Mouse (Mus musculus): ENCODE results near the gene Celf1. TPM values are rescaled to one million over a fixed set of nuclear protein-coding genes. Genes with fewer than 3 reads are reported as not detected.

Gene Celf1
- polyA plus RNA-seq, 1 experiment from 2014 or later: 48.5 TPM

DNA sequence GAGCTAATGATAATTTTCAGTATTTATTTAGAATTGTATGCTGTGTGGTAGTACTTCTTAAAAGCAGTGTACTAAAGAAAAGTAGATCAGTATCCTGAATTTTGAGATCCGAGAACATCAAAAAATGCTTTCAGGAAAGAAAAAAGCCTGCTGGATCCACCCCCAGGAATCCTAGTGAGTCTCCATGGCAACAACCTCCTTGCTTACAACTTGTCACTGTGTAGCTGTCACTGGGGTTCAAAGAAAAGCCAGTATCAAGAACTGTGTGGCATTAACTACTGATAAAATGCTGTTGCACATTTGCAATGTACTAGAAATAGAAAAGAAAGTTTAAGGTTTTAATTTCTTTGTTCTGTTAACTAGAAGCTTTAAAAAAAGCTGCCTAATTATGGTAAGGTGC is 15.9 kb downstream of the Celf1 start:
- H3K4me3 ChIP-seq (ENCODE audit: low read depth, low read length): no peak overlapping the region
- H3K4me1 ChIP-seq (ENCODE audit: control insufficient read depth, insufficient read depth, low read length): no peaks in the 10 kb centered on the region
- no peak overlapping the region for H3K4me2 ChIP-seq (ENCODE audit: low read depth, low read length)
- ATAC-seq (ENCODE audit: low read depth) (no peak), DNase-seq (ENCODE audit: low spot score) (no peak)
- no peak overlapping the region for H3K27ac ChIP-seq (replicated peaks; ENCODE audit: low read depth, low read length)
- H3K36me3 ChIP-seq (ENCODE audit: control insufficient read depth, insufficient read depth, low read length): no peaks in the 10 kb centered on the region
- WGBS: 46% methylated on average over 1 of the region's 1 CpGs
- H3K27me3 ChIP-seq (replicated peaks; ENCODE audit: control insufficient read depth, insufficient read depth, low read length): no peaks in the 10 kb centered on the region
- no peaks in the 10 kb centered on the region for H3K9me3 ChIP-seq (ENCODE audit: control insufficient read depth, low read length)
- no peak overlapping the region for H3K9ac ChIP-seq (ENCODE audit: low read depth, low read length)

DNA sequence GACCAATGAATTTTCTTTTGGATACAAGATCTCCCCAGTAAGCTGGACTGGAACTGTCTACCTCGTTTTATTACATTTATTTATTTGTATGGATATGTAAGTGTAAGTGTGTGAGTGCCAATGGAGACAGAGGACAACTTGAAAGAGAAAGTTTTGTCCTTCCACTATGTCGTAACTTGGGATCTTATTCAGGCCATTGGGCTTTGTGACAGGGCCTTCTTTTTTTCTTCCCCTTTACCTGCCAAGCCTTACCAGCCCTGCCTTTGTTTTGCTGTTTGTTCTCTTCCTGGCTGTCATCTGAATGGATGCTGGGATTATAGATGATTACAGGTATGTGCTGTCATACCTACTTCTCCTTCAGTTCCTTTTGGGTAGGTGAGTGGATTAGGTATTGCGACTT is 18.7 kb downstream of the Celf1 start:
- Histone ChIP-seq H3K36me3 (ENCODE audit: control insufficient read depth, insufficient read depth, low read length) (no peaks in the 10 kb centered on the region), H3K4me3 (ENCODE audit: low read depth, low read length) (no peak overlapping the region), H3K4me2 (ENCODE audit: low read depth, low read length) (no peak overlapping the region), H3K4me1 (ENCODE audit: control insufficient read depth, insufficient read depth, low read length) (no peaks in the 10 kb centered on the region), H3K9ac (ENCODE audit: low read depth, low read length) (no peak overlapping the region), H3K27ac (replicated peaks; ENCODE audit: low read depth, low read length) (no peak overlapping the region), H3K9me3 (ENCODE audit: control insufficient read depth, low read length) (no peaks in the 10 kb centered on the region), H3K27me3 (replicated peaks; ENCODE audit: control insufficient read depth, insufficient read depth, low read length) (no peaks in the 10 kb centered on the region)
- no peak for ATAC-seq (ENCODE audit: low read depth)
- no peak for DNase-seq (ENCODE audit: low spot score)
- 85% methylated on average over 3 of the region's 3 CpGs for WGBS

DNA sequence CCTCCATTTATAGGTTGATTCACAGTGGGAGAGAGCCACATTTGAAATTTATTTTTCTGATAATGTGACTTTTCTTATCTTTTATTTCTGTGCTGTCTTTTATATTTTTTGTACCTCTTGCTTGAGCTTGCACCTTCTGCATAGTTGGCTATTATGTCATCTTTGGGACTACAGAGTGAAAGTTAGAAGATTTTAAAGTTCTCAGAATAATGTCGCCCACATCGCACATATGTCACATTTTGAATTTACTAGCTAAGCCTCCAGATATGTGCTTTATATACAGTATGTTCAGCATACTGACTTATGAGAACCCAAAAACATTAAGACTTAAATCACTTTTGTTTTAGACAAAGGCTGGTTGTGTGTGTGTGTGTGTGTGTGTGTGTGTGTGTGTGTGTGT is 19.8 kb downstream of the Celf1 start:
- Histone ChIP-seq H3K36me3 (ENCODE audit: control insufficient read depth, insufficient read depth, low read length) (no peaks in the 10 kb centered on the region), H3K9me3 (ENCODE audit: control insufficient read depth, low read length) (no peaks in the 10 kb centered on the region), H3K4me2 (ENCODE audit: low read depth, low read length) (no peak overlapping the region), H3K4me1 (ENCODE audit: control insufficient read depth, insufficient read depth, low read length) (no peaks in the 10 kb centered on the region), H3K4me3 (ENCODE audit: low read depth, low read length) (no peak overlapping the region), H3K9ac (ENCODE audit: low read depth, low read length) (no peak overlapping the region), H3K27ac (replicated peaks; ENCODE audit: low read depth, low read length) (no peak overlapping the region), H3K27me3 (replicated peaks; ENCODE audit: control insufficient read depth, insufficient read depth, low read length) (no peaks in the 10 kb centered on the region)
- 93% methylated on average over 2 of the region's 2 CpGs for WGBS
- ATAC-seq (ENCODE audit: low read depth) (no peak), DNase-seq (ENCODE audit: low spot score) (no peak)

DNA sequence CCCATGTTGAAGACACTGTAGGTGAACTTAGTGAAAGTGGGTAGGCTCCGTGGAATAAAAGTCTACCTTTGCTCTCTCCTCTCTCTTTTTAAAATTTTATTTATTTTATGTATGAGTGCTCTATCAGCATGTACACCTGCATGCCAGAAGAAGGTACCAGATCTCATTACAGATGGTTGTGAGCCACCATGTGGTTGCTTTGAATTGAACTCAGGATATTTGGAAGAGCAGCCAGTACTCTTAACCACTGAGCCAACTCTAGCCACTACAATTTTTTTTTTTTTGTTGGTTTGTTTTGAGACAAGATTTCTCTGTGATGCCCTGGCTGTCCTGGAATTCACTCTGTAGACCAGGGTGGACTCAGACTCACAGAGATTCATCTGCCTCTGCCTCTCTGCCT is 23.1 kb downstream of the Celf1 start:
- Histone ChIP-seq H3K4me3 (ENCODE audit: low read depth, low read length) (no peak overlapping the region), H3K27ac (replicated peaks; ENCODE audit: low read depth, low read length) (no peak overlapping the region), H3K9ac (ENCODE audit: low read depth, low read length) (no peak overlapping the region), H3K9me3 (ENCODE audit: control insufficient read depth, low read length) (no peaks in the 10 kb centered on the region), H3K4me2 (ENCODE audit: low read depth, low read length) (no peak overlapping the region), H3K36me3 (ENCODE audit: control insufficient read depth, insufficient read depth, low read length) (no peaks in the 10 kb centered on the region), H3K27me3 (replicated peaks; ENCODE audit: control insufficient read depth, insufficient read depth, low read length) (no peaks in the 10 kb centered on the region), H3K4me1 (ENCODE audit: control insufficient read depth, insufficient read depth, low read length) (no peaks in the 10 kb centered on the region)
- ATAC-seq (ENCODE audit: low read depth): no peak
- no peak for DNase-seq (ENCODE audit: low spot score)
- 93% methylated on average over 1 of the region's 1 CpGs for WGBS

DNA sequence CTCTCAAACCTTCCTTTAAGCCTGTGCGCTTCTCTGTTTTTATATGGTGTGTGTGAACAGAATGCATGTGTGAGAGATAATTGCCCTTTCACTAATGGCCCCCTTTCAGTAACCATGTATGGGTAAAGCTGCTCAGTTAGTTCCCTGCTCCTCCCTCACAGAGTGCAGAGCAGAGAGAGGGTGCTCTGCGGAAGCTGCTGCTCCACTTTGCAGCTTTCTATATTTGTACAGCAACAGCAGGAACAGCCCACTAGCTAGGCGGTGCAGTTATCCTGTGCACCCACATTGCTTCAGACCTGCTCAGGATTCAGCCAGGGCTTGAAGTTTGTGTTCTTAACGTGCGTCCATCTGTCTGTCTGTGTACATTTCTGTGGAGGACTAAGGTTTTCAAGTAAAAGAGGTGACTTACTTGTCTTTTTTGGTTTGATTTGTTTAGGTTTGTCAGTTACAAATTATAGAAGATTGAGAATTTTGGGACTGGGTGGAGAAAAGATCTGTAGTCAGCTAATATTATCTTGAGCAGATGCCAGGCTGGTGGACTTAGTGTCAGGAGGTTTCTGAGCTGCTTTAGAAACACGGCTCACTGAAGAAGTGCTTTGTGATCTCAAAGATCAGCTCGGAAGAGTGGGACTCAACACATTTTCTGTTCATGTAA is 24.8 kb downstream of the Celf1 start:
- Histone ChIP-seq H3K27me3 (replicated peaks; ENCODE audit: control insufficient read depth, insufficient read depth, low read length) (no peaks in the 10 kb centered on the region), H3K9me3 (ENCODE audit: control insufficient read depth, low read length) (no peaks in the 10 kb centered on the region), H3K36me3 (ENCODE audit: control insufficient read depth, insufficient read depth, low read length) (no peaks in the 10 kb centered on the region), H3K27ac (replicated peaks; ENCODE audit: low read depth, low read length) (no peak overlapping the region), H3K4me2 (ENCODE audit: low read depth, low read length) (no peak overlapping the region), H3K4me1 (ENCODE audit: control insufficient read depth, insufficient read depth, low read length) (no peaks in the 10 kb centered on the region), H3K4me3 (ENCODE audit: low read depth, low read length) (no peak overlapping the region), H3K9ac (ENCODE audit: low read depth, low read length) (no peak overlapping the region)
- ATAC-seq (ENCODE audit: low read depth) (no peak; the same call in 1 of the 2 replicates), DNase-seq (ENCODE audit: low spot score) (peak; percentile 43)
- 66% methylated on average over 7 of the region's 7 CpGs for WGBS

DNA sequence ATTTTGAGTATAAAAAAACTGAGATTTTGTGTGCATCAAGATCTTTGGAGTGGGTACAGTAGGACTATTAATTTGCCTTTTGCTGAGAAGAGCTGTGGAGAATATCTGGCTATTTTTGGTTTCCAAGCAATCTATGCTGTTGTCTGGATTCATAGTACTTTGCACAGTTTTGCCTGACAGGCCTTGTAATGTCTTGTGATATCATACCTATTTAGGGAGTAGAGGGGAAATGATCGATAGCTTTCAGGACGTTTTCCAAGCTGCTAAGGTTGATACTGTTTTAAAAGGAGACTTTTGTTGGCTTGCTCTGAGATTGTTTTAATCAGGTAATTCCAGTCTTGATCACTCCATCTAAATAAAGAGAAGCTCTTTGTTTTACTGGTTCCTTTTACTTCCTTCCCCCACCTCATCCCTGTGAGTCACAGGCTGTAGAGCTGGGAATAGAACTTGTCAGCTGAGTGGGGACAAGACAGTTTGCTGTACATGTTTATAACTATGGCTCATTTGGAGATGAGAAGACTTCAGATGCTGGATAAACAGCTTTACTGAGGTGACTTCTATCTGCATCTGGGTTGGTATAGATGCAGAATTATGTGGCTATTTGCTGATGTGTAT is 25.4 kb downstream of the Celf1 start:
- Histone ChIP-seq H3K36me3 (ENCODE audit: control insufficient read depth, insufficient read depth, low read length) (no peaks in the 10 kb centered on the region), H3K4me1 (ENCODE audit: control insufficient read depth, insufficient read depth, low read length) (no peaks in the 10 kb centered on the region), H3K9me3 (ENCODE audit: control insufficient read depth, low read length) (no peaks in the 10 kb centered on the region), H3K4me2 (ENCODE audit: low read depth, low read length) (no peak overlapping the region), H3K27me3 (replicated peaks; ENCODE audit: control insufficient read depth, insufficient read depth, low read length) (no peaks in the 10 kb centered on the region), H3K9ac (ENCODE audit: low read depth, low read length) (no peak overlapping the region), H3K27ac (replicated peaks; ENCODE audit: low read depth, low read length) (no peak overlapping the region), H3K4me3 (ENCODE audit: low read depth, low read length) (no peak overlapping the region)
- DNase-seq (ENCODE audit: low spot score) (no peak), ATAC-seq (ENCODE audit: low read depth) (no peak)
- 78% methylated on average over 2 of the region's 2 CpGs for WGBS

DNA sequence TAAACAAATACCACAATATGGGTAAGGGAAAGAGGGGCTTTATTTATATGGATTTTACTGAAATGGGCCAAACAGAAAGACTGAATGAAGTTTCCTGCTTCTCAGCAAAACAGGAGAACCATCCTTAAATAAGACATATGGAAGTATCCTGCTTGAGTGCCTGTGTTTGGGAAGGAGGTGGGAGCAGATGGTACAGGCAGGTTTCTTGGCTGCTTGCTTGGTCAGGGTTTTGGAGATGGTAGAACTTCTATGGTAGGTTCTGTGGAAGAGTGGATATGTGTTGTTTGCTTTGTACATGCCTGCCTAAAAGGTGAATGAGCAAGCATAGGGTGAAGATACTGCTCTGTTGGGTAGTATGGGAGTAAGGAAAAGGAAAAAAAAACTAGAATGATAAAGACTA is 30.4 kb downstream of the Celf1 start:
- DNase-seq (ENCODE audit: low spot score) (no peak), ATAC-seq (ENCODE audit: low read depth) (no peak)
- Histone ChIP-seq H3K4me2 (ENCODE audit: low read depth, low read length) (no peak overlapping the region), H3K27me3 (replicated peaks; ENCODE audit: control insufficient read depth, insufficient read depth, low read length) (no peaks in the 10 kb centered on the region), H3K9ac (ENCODE audit: low read depth, low read length) (no peak overlapping the region), H3K4me1 (ENCODE audit: control insufficient read depth, insufficient read depth, low read length) (no peaks in the 10 kb centered on the region), H3K4me3 (ENCODE audit: low read depth, low read length) (no peak overlapping the region), H3K9me3 (ENCODE audit: control insufficient read depth, low read length) (no peaks in the 10 kb centered on the region), H3K36me3 (ENCODE audit: control insufficient read depth, insufficient read depth, low read length) (0 out of 2 replicates have a peak, but pooled peaks cover 12% of the 10 kb centered on the region), H3K27ac (replicated peaks; ENCODE audit: low read depth, low read length) (no peak overlapping the region)

DNA sequence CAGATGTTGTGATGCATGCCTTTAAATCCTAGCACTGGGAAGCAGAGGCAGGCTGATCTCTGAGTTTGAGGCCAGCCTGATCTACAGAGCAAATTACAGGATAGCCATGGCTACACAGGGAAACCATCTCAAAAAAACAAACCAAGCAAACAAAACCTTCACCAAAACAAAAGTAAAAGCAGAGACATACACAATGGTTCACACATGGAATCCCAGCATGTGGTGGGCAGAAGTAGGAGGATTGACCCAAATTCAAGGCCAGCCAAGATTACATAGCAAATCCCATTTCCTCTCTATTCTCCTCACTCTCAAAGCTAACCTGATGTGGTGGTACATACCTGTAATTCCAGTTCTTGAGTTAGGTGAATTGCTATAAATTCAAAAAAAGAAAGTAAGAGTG is 33.9 kb downstream of the Celf1 start:
- H3K9me3 ChIP-seq (ENCODE audit: control insufficient read depth, low read length): no peaks in the 10 kb centered on the region
- ATAC-seq (ENCODE audit: low read depth) (no peak), DNase-seq (ENCODE audit: low spot score) (no peak)
- no peak overlapping the region for H3K27ac ChIP-seq (replicated peaks; ENCODE audit: low read depth, low read length)
- no peak overlapping the region for H3K4me3 ChIP-seq (ENCODE audit: low read depth, low read length)
- H3K36me3 ChIP-seq (ENCODE audit: control insufficient read depth, insufficient read depth, low read length): 0 out of 2 replicates have a peak, but pooled peaks cover 12% of the 10 kb centered on the region
- no peak overlapping the region for H3K4me2 ChIP-seq (ENCODE audit: low read depth, low read length)
- H3K9ac ChIP-seq (ENCODE audit: low read depth, low read length): no peak overlapping the region
- H3K4me1 ChIP-seq (ENCODE audit: control insufficient read depth, insufficient read depth, low read length): no peaks in the 10 kb centered on the region
- H3K27me3 ChIP-seq (replicated peaks; ENCODE audit: control insufficient read depth, insufficient read depth, low read length): no peaks in the 10 kb centered on the region

DNA sequence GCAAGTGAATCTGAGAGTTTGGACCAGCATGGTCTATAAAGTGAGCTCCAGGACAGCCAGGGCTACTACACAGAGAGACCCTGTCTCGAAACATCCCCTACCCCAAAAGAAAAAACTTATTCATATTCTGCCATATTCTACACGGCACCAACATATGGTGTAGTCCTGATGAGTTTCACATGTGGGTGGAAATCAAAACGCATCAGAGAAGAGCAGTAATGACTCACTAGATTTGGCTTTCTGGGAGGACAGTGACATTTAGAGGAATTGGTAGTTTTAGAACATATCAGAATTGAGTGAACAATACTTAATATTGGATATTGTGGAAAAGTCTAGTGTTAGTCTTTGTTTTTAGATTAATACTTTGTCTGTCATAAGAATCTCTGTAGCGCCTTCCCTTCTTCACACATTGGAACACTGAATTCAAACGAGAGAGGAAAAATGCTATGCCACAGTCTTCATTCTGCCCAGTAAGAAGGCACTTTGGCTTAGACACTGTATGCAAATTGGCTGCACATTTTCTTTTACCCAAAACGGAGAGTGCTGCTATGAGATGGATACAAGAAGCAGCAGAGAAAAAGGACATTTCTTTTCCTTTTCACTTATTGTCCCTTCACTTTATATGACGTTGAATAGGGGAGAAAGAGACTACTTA is 35.1 kb downstream of the Celf1 start:
- 70% methylated on average over 7 of the region's 7 CpGs for WGBS
- no peaks in the 10 kb centered on the region for H3K9me3 ChIP-seq (ENCODE audit: control insufficient read depth, low read length)
- H3K4me2 ChIP-seq (ENCODE audit: low read depth, low read length): no peak overlapping the region
- DNase-seq (ENCODE audit: low spot score) (no peak), ATAC-seq (ENCODE audit: low read depth) (no peak)
- no peak overlapping the region for H3K4me3 ChIP-seq (ENCODE audit: low read depth, low read length)
- H3K27ac ChIP-seq (replicated peaks; ENCODE audit: low read depth, low read length): no peak overlapping the region
- H3K27me3 ChIP-seq (replicated peaks; ENCODE audit: control insufficient read depth, insufficient read depth, low read length): no peaks in the 10 kb centered on the region
- no peak overlapping the region for H3K9ac ChIP-seq (ENCODE audit: low read depth, low read length)
- H3K4me1 ChIP-seq (ENCODE audit: control insufficient read depth, insufficient read depth, low read length): no peaks in the 10 kb centered on the region
- 0 out of 2 replicates have a peak, but pooled peaks cover 12% of the 10 kb centered on the region for H3K36me3 ChIP-seq (ENCODE audit: control insufficient read depth, insufficient read depth, low read length)

Measured in embryonic facial prominence, embryonic 14.5 days (tissue).